Mouse (Mus musculus): Measurements from ENCODE around the gene Olfr10. TPM values are rescaled to one million over a fixed set of nuclear protein-coding genes. Genes with fewer than 3 reads are reported as not detected.

Olfr10 gene
- polyA plus RNA-seq, 1 experiment from 2014 or later, result not detected

DNA sequence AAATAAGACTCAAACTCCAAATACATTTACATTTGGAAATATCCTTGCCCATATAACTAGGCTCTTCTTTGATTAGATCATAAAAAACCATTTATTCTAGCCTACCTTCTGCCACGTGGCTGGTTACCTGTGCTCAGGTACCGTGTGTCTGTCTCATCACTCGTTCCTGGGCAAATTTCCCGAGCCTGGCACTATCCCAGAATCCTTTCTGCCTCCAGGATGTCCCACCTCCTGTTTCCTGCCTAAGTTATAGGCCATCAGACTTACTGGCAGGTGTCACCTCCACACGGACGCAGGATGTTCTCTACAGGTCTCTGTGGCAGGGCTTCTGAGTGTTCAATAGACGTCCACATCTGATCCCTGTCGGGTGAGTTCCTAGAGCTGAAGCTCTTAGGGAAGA lies 39.4 kb upstream of the Olfr10 start:
- no peak for DNase-seq
- Histone ChIP-seq H3K4me2 (ENCODE audit: low read length) (no peak overlapping the region), H3K4me3 (replicated peaks; ENCODE audit: low read depth, low read length) (no peak overlapping the region), H3K27me3 (ENCODE audit: control insufficient read depth, insufficient read depth, low read length) (no peaks in the 10 kb centered on the region), H3K27ac (replicated peaks; ENCODE audit: low read depth, low read length) (no peak overlapping the region), H3K9ac (replicated peaks; ENCODE audit: low read length) (no peak overlapping the region), H3K36me3 (ENCODE audit: control insufficient read depth, insufficient read depth, low read length) (peaks cover 19% of the 10 kb centered on the region), H3K4me1 (ENCODE audit: control insufficient read depth, insufficient read depth, low read length) (no peaks in the 10 kb centered on the region), H3K9me3 (ENCODE audit: control insufficient read depth, low read length) (no peaks in the 10 kb centered on the region)
- no peak for ATAC-seq (ENCODE audit: low FRiP score, low TSS enrichment)
- WGBS, result 81% methylated on average over 8 of the region's 8 CpGs

DNA sequence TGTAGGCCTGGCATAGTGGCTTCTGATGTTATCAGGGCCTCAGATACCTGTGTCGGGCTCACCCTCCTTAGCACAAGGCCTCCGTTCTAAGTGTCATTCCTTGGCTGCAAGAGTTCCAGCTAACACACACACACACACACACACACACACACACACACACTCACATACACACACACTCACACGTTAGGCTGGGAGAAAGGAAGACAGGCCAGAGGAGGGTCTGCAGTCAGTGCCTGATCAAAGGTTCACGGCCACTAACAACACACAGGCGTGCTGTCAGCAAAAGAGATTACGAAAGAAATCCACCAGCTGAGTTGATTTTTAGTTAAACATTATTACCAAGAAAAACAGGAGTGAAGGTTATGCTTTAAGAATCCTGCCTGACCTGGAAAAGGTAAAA lies 37.9 kb upstream of the Olfr10 start:
- H3K36me3 ChIP-seq (ENCODE audit: control insufficient read depth, insufficient read depth, low read length), result peaks cover 6% of the 10 kb centered on the region
- no peak overlapping the region for H3K4me3 ChIP-seq (replicated peaks; ENCODE audit: low read depth, low read length)
- WGBS, result 90% methylated on average over 6 of the region's 6 CpGs
- no peak for DNase-seq
- no peak overlapping the region for H3K9ac ChIP-seq (replicated peaks; ENCODE audit: low read length)
- H3K9me3 ChIP-seq (ENCODE audit: control insufficient read depth, low read length), result no peaks in the 10 kb centered on the region
- no peaks in the 10 kb centered on the region for H3K27me3 ChIP-seq (ENCODE audit: control insufficient read depth, insufficient read depth, low read length)
- no peak for ATAC-seq (ENCODE audit: low FRiP score, low TSS enrichment)
- no peak overlapping the region for H3K27ac ChIP-seq (replicated peaks; ENCODE audit: low read depth, low read length)
- no peak overlapping the region for H3K4me2 ChIP-seq (ENCODE audit: low read length)
- H3K4me1 ChIP-seq (ENCODE audit: control insufficient read depth, insufficient read depth, low read length), result no peaks in the 10 kb centered on the region

DNA sequence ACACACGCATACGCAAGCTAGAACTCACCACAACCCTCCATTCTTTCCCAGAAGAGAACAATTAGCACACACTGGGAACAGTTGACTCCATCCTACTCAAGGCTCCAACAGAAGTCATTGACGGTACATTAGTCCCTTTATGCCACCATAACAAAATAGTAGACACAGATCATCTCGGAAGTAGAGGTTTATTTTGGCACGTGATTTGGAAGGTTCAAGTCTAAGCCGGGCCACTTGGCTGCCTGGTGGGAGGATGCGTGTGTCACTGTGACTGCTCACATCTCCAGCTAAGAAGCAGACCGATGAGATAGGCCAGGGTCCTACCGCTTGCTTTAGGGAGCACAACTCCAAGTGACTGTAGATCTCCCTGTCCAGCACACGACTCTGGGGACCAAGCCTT lies 37.2 kb upstream of the Olfr10 start:
- 88% methylated on average over 10 of the region's 10 CpGs for WGBS
- Histone ChIP-seq H3K4me2 (ENCODE audit: low read length) (no peak overlapping the region), H3K36me3 (ENCODE audit: control insufficient read depth, insufficient read depth, low read length) (no peaks in the 10 kb centered on the region; the same call in 1 of the 2 replicates)

DNA sequence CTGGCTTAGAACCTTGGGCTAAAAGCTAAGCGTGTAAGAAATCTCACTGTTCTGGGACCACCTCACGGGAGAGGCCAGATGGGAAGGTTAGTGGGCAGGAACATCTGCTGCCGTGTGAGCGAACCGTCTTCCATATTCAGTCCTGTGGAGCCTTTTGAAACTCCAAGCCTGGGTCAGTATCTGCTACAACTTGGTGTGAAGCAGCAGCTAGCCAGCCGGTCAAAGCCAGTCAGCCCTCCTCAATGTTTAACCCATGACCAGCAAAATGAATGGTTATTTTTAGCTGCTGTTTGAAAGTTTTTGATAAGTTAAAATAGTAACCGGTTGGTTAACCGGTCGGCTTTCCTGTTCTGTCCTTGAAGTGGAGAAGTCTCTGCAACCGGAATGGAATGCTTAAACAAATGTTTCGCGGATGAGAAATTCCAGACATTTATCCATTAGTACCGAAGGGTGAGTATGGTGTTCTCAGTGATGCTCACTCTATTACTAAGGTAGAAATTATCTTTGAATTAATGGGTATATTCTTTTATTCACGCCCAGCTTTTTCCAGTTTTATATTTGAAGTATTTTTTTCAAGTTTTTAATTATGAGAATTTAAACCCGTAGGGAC lies 36.5 kb upstream of the Olfr10 start:
- Histone ChIP-seq H3K9me3 (ENCODE audit: control insufficient read depth, low read length) (no peaks in the 10 kb centered on the region), H3K27me3 (ENCODE audit: control insufficient read depth, insufficient read depth, low read length) (no peaks in the 10 kb centered on the region), H3K4me3 (replicated peaks; ENCODE audit: low read depth, low read length) (no peak overlapping the region), H3K4me2 (ENCODE audit: low read length) (no peak overlapping the region), H3K36me3 (ENCODE audit: control insufficient read depth, insufficient read depth, low read length) (no peaks in the 10 kb centered on the region), H3K9ac (replicated peaks; ENCODE audit: low read length) (no peak overlapping the region), H3K4me1 (ENCODE audit: control insufficient read depth, insufficient read depth, low read length) (no peaks in the 10 kb centered on the region), H3K27ac (replicated peaks; ENCODE audit: low read depth, low read length) (no peak overlapping the region)
- ATAC-seq (ENCODE audit: low FRiP score, low TSS enrichment) (no peak), DNase-seq (no peak)
- WGBS, result 87% methylated on average over 15 of the region's 15 CpGs

More for the DNA sequence above, 37.2 kb upstream of the Olfr10 start:
- Histone ChIP-seq H3K27ac (replicated peaks; ENCODE audit: low read depth, low read length) (no peak overlapping the region), H3K4me1 (ENCODE audit: control insufficient read depth, insufficient read depth, low read length) (no peaks in the 10 kb centered on the region), H3K27me3 (ENCODE audit: control insufficient read depth, insufficient read depth, low read length) (no peaks in the 10 kb centered on the region), H3K9me3 (ENCODE audit: control insufficient read depth, low read length) (no peaks in the 10 kb centered on the region), H3K9ac (replicated peaks; ENCODE audit: low read length) (no peak overlapping the region), H3K4me3 (replicated peaks; ENCODE audit: low read depth, low read length) (no peak overlapping the region)
- DNase-seq (no peak), ATAC-seq (ENCODE audit: low FRiP score, low TSS enrichment) (no peak)

- no peak for ATAC-seq (ENCODE audit: low FRiP score, low TSS enrichment)
- H3K9me3 ChIP-seq (ENCODE audit: control insufficient read depth, low read length), result no peaks in the 10 kb centered on the region
- no peaks in the 10 kb centered on the region; the same call in 1 of the 2 replicates for H3K4me1 ChIP-seq (ENCODE audit: control insufficient read depth, insufficient read depth, low read length)
- no peak overlapping the region for H3K9ac ChIP-seq (replicated peaks; ENCODE audit: low read length)
- no peak overlapping the region for H3K4me2 ChIP-seq (ENCODE audit: low read length)
- no peaks in the 10 kb centered on the region for H3K36me3 ChIP-seq (ENCODE audit: control insufficient read depth, insufficient read depth, low read length)
- WGBS, result 95% methylated on average over 9 of the region's 9 CpGs
- no peak overlapping the region for H3K4me3 ChIP-seq (replicated peaks; ENCODE audit: low read depth, low read length)
- no peak for DNase-seq
- H3K27ac ChIP-seq (replicated peaks; ENCODE audit: low read depth, low read length), result no peak overlapping the region
- H3K27me3 ChIP-seq (ENCODE audit: control insufficient read depth, insufficient read depth, low read length), result no peaks in the 10 kb centered on the region
These were observed 34.8 kb upstream of the Olfr10 start for GRCm38 (mm10) chr11:49269761-49270160.

DNA sequence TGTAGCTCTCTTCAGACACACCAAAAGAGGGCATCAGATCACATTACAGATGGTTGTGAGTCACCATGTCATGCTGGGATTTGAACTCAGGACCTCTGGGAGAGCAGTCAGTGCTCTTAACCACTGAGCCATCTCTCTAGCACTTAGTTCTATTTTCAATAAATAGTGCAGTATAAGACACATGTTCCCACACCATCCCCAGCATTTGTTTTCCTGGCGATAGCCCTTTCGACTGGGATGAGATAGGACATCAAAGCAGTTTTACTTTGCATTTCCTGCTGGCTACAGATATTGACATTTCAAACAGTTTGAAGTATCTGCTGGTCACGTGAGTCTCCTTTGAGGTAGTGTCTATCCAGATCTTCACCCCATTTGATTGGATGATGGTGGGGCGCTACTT lies 34.2 kb upstream of the Olfr10 start:
- H3K27me3 ChIP-seq (ENCODE audit: control insufficient read depth, insufficient read depth, low read length), result no peaks in the 10 kb centered on the region
- no peak overlapping the region for H3K4me3 ChIP-seq (replicated peaks; ENCODE audit: low read depth, low read length)
- H3K36me3 ChIP-seq (ENCODE audit: control insufficient read depth, insufficient read depth, low read length), result no peaks in the 10 kb centered on the region
- H3K9me3 ChIP-seq (ENCODE audit: control insufficient read depth, low read length), result no peaks in the 10 kb centered on the region
- H3K4me2 ChIP-seq (ENCODE audit: low read length), result no peak overlapping the region
- H3K27ac ChIP-seq (replicated peaks; ENCODE audit: low read depth, low read length), result no peak overlapping the region
- 90% methylated on average over 4 of the region's 4 CpGs for WGBS
- ATAC-seq (ENCODE audit: low FRiP score, low TSS enrichment), result no peak
- no peaks in the 10 kb centered on the region; the same call in 1 of the 2 replicates for H3K4me1 ChIP-seq (ENCODE audit: control insufficient read depth, insufficient read depth, low read length)
- no peak overlapping the region for H3K9ac ChIP-seq (replicated peaks; ENCODE audit: low read length)
- DNase-seq, result no peak

DNA sequence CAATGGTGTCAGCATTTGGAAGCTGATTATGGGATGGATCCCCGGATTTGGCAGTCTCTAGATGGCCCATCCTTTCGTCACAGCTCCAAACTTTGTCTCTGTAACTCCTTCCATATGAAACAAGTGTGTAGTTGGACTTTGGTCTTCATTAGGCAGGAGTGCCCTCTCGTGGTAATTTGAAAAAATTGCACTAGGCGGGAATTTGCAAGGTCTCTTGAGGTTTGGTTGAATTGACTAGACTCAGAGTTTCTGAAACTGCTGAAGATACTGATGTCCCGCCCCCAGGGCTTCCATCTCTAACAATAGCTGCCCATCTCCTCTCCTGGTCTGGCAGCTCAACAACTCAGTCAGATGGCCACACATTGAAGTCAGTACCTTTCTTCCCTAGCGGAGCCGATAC lies 33.2 kb upstream of the Olfr10 start:
- DNase-seq, result peak; percentile 88
- H3K4me3 ChIP-seq (replicated peaks; ENCODE audit: low read depth, low read length), result no peak overlapping the region
- H3K27me3 ChIP-seq (ENCODE audit: control insufficient read depth, insufficient read depth, low read length), result no peaks in the 10 kb centered on the region
- H3K4me2 ChIP-seq (ENCODE audit: low read length), result no peak overlapping the region
- WGBS, result 32% methylated on average over 7 of the region's 7 CpGs
- no peaks in the 10 kb centered on the region for H3K9me3 ChIP-seq (ENCODE audit: control insufficient read depth, low read length)
- H3K27ac ChIP-seq (replicated peaks; ENCODE audit: low read depth, low read length), result no peak overlapping the region
- ATAC-seq (ENCODE audit: low FRiP score, low TSS enrichment), result peak; percentile 31; the same call in 1 of the 2 replicates
- H3K9ac ChIP-seq (replicated peaks; ENCODE audit: low read length), result no peak overlapping the region
- no peaks in the 10 kb centered on the region; the same call in 1 of the 2 replicates for H3K4me1 ChIP-seq (ENCODE audit: control insufficient read depth, insufficient read depth, low read length)
- no peaks in the 10 kb centered on the region for H3K36me3 ChIP-seq (ENCODE audit: control insufficient read depth, insufficient read depth, low read length)

DNA sequence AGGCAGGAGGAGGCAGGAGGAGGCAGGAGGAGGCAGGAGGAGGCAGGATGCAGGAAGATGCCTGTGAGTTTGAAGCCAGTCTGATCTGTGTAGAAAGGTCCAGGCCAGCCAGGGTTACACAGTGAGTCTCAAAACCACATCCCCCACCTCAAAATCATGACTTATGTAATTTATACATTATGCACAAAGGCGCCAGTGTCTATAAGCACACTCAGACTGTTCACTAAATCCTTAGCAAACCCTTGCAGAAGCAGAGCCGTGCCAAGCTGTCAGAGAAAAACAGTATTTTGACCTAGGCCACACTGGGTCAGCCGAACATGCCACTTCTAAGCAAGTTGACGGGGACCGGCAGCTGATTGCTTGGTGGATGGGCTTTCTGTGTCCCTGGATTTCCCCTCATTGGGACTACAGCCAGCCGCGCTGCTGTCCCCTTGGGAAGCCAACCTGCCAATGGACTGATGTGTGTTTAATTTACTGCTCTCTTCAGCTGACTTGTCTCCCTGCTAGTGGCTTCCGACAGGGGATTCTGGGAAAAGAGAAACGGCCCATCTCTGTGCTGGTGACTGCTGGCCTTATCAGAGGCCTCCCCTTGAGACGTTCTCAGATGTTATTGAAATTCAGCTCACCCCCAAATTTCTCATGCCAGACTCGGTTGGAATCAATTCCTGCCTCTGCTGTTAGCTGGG lies 30.6 kb upstream of the Olfr10 start:
- Histone ChIP-seq H3K36me3 (ENCODE audit: control insufficient read depth, insufficient read depth, low read length) (no peaks in the 10 kb centered on the region), H3K27me3 (ENCODE audit: control insufficient read depth, insufficient read depth, low read length) (no peaks in the 10 kb centered on the region), H3K9me3 (ENCODE audit: control insufficient read depth, low read length) (no peaks in the 10 kb centered on the region), H3K4me2 (ENCODE audit: low read length) (no peak overlapping the region), H3K9ac (replicated peaks; ENCODE audit: low read length) (no peak overlapping the region), H3K27ac (replicated peaks; ENCODE audit: low read depth, low read length) (peak overlapping the region; percentile 41; the same call in 1 of the 2 replicates), H3K4me3 (replicated peaks; ENCODE audit: low read depth, low read length) (no peak overlapping the region), H3K4me1 (ENCODE audit: control insufficient read depth, insufficient read depth, low read length) (no peaks in the 10 kb centered on the region; the same call in 1 of the 2 replicates)
- peak; percentile 55 for DNase-seq
- 52% methylated on average over 11 of the region's 11 CpGs for WGBS
- peak; percentile 43; the same call in 1 of the 2 replicates for ATAC-seq (ENCODE audit: low FRiP score, low TSS enrichment)

- Histone ChIP-seq H3K4me3 (replicated peaks; ENCODE audit: low read depth, low read length) (no peak within 1 kb of the TSS), H3K4me2 (ENCODE audit: low read length) (no peak within 1 kb of the TSS), H3K9ac (replicated peaks; ENCODE audit: low read length) (no peak within 1 kb of the TSS), H3K9me3 (ENCODE audit: control insufficient read depth, low read length) (0 out of 2 replicates have a peak, but pooled peaks cover under 1% of the 10 kb centered on the region), H3K36me3 (ENCODE audit: control insufficient read depth, insufficient read depth, low read length) (no peaks in the 10 kb centered on the region), H3K4me1 (ENCODE audit: control insufficient read depth, insufficient read depth, low read length) (no peaks in the 10 kb centered on the region; the same call in 1 of the 2 replicates), H3K27me3 (ENCODE audit: control insufficient read depth, insufficient read depth, low read length) (no peaks in the 10 kb centered on the region), H3K27ac (replicated peaks; ENCODE audit: low read depth, low read length) (no peak within 1 kb of the TSS)
- no peak for DNase-seq
- 87% methylated on average over 3 of the region's 3 CpGs for WGBS
- ATAC-seq (ENCODE audit: low FRiP score, low TSS enrichment), result no peak
These were observed 26.3 kb upstream of the Olfr10 start, which contains the start of gene Olfr1393 for GRCm38 (mm10) chr11:49278222-49278621. Gene Olfr1393 (plus strand): TSS chr11:49278304.

Measured in midbrain, embryonic 14.5 days (tissue).